Mouse (Mus musculus): ENCODE measurements at regions not wholly inside any gene's neighbourhood (a gene's known extent, or its start where the extent isn't known, plus 50 kb on each side); places are given as distances from the start of the nearest gene placed in this dataset.

- no peak for TF ChIP-seq CTCF (IDR thresholded peaks at IDR 0.05)
- no peak for TF ChIP-seq EP300 (IDR thresholded peaks at IDR 0.05)
Observed at GRCm38 (mm10) chr10:124332491-124332890, 1056.8 kb downstream of the Slc16a7 start.
